Comparison of ENCODE assay signal across 8 mouse cellular contexts in the genomic region with DNA sequence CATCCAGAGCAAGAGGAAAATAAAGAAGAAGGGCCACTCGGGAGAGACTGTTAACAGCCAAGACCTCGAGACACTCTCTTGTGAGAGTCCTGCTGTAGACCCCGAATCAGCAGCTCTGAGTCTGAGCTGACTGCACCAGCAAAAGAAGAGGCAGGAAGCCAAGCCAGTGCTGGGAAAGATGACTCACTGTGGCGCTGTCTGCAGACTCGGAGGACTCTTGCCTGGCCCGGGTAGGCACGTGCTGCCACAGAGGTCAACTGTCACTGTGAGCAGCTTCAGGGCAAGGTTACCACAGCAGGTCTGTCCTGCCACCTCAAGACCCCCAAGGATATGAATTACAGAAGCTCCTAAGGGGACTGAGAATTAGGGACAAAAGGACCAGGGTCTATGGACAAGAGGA. TPM values are rescaled to one million over a fixed set of nuclear protein-coding genes. Genes with fewer than 3 reads are reported as not detected.
A peak's percentile ranks its signal among the peaks of the same experiment; 100 is the strongest.
DNase-seq lines count a peak whose midpoint lies in the region; ATAC-seq and TF ChIP-seq lines count a peak whose summit lies in the region.
"Had no signal": no experiment of that assay in that cellular context is flagged by ENCODE, and none has a peak within 500 bp of the region (broad histone marks: within the 10 kb centered on the region; RNA-seq: fewer than 3 reads in every experiment).

No protein-coding gene starts in this region.

- H3K36me3 ChIP-seq in midbrain, embryonic 14.5 days (ENCODE audit: control insufficient read depth, insufficient read depth, low read length), result no peaks in the 10 kb centered on the region
- no peaks in the 10 kb centered on the region for H3K36me3 ChIP-seq in midbrain, embryonic 11.5 days (ENCODE audit: control insufficient read depth, insufficient read depth, low read length)
- no peaks in the 10 kb centered on the region for H3K36me3 ChIP-seq in heart, postnatal 0 days (replicated peaks; ENCODE audit: control insufficient read depth, insufficient read depth, low read length)
- H3K36me3 ChIP-seq: midbrain, embryonic 12.5 days had no signal

- no peak overlapping the region for H3K27ac ChIP-seq in midbrain, embryonic 14.5 days (replicated peaks; ENCODE audit: low read depth, low read length)
- H3K27ac ChIP-seq in midbrain, embryonic 11.5 days (ENCODE audit: low read depth, low read length), result no peak overlapping the region
- H3K27ac ChIP-seq in heart, postnatal 0 days (ENCODE audit: low read depth), result no peak overlapping the region
- H3K27ac ChIP-seq: midbrain, embryonic 12.5 days had no signal

- H3K9me3 ChIP-seq in midbrain, embryonic 14.5 days (ENCODE audit: control insufficient read depth, low read length), result no peaks in the 10 kb centered on the region
- no peaks in the 10 kb centered on the region for H3K9me3 ChIP-seq in midbrain, embryonic 11.5 days (ENCODE audit: control insufficient read depth, low read length)
- H3K9me3 ChIP-seq in heart, postnatal 0 days (replicated peaks; ENCODE audit: control insufficient read depth, low read length), result no peaks in the 10 kb centered on the region
- H3K9me3 ChIP-seq: midbrain, embryonic 12.5 days had no signal

- H3K4me1 ChIP-seq in midbrain, embryonic 14.5 days (ENCODE audit: control insufficient read depth, insufficient read depth, low read length), result no peaks in the 10 kb centered on the region
- no peaks in the 10 kb centered on the region for H3K4me1 ChIP-seq in midbrain, embryonic 11.5 days (ENCODE audit: control insufficient read depth, insufficient read depth, low read length)
- H3K4me1 ChIP-seq in heart, postnatal 0 days (ENCODE audit: control insufficient read depth, insufficient read depth), result no peaks in the 10 kb centered on the region
- H3K4me1 ChIP-seq: midbrain, embryonic 12.5 days had no signal

- WGBS in midbrain, embryonic 14.5 days, result 71% methylated on average over 7 of the region's 7 CpGs
- WGBS in midbrain, embryonic 11.5 days, result 72% methylated on average over 7 of the region's 7 CpGs
- 10% methylated on average over 7 of the region's 7 CpGs for WGBS in heart, postnatal 0 days

- no peak overlapping the region for H3K4me2 ChIP-seq in midbrain, embryonic 14.5 days (ENCODE audit: low read length)
- no peak overlapping the region for H3K4me2 ChIP-seq in midbrain, embryonic 11.5 days
- H3K4me2 ChIP-seq in heart, postnatal 0 days (ENCODE audit: low read depth, low read length), result no peak overlapping the region
- H3K4me2 ChIP-seq: midbrain, embryonic 12.5 days had no signal

- no peak for ATAC-seq in midbrain, embryonic 14.5 days (ENCODE audit: low FRiP score, low TSS enrichment)
- ATAC-seq in midbrain, embryonic 11.5 days (ENCODE audit: low FRiP score), result no peak
- peak; percentile 64; the same call in 1 of the 2 replicates for ATAC-seq in heart, postnatal 0 days (ENCODE audit: insufficient read depth, low read depth)

- no peak for TF ChIP-seq EP300 in heart, postnatal 0 days (IDR thresholded peaks at IDR 0.05; ENCODE audit: low read depth)

- DNase-seq in midbrain, embryonic 14.5 days, result peak; percentile 7
- DNase-seq in midbrain, embryonic 11.5 days (ENCODE audit: low spot score, missing footprints), result no peak
- peak; percentile 86 to 88 for DNase-seq in adrenal gland, postnatal 36 days
- DNase-seq in heart, postnatal 0 days (ENCODE audit: low spot score), result peak; percentile 46
- DNase-seq in lung, postnatal 4 days, result peak; percentile 7 to 24
- no peak for DNase-seq in spleen, adult 18-20 months
- DNase-seq in thymus, postnatal 14 days, result no peak

- no peaks in the 10 kb centered on the region for H3K27me3 ChIP-seq in midbrain, embryonic 14.5 days (ENCODE audit: control insufficient read depth, insufficient read depth, low read length)
- H3K27me3 ChIP-seq in midbrain, embryonic 11.5 days (ENCODE audit: control insufficient read depth, insufficient read depth, low read length), result no peaks in the 10 kb centered on the region
- no peaks in the 10 kb centered on the region for H3K27me3 ChIP-seq in heart, postnatal 0 days (ENCODE audit: control insufficient read depth, insufficient read depth, low read length)
- H3K27me3 ChIP-seq: midbrain, embryonic 12.5 days had no signal

- H3K9ac ChIP-seq in midbrain, embryonic 14.5 days (replicated peaks; ENCODE audit: low read length), result no peak overlapping the region
- no peak overlapping the region for H3K9ac ChIP-seq in midbrain, embryonic 11.5 days (ENCODE audit: low read length)
- no peak overlapping the region for H3K9ac ChIP-seq in heart, postnatal 0 days (replicated peaks; ENCODE audit: low read depth, low read length)
- H3K9ac ChIP-seq: midbrain, embryonic 12.5 days had no signal

- no peak overlapping the region for H3K4me3 ChIP-seq in midbrain, embryonic 14.5 days (replicated peaks; ENCODE audit: low read depth, low read length)
- H3K4me3 ChIP-seq in midbrain, embryonic 11.5 days (ENCODE audit: low read depth, low read length), result no peak overlapping the region
- no peak overlapping the region for H3K4me3 ChIP-seq in heart, postnatal 0 days (ENCODE audit: low read depth, low read length)
- H3K4me3 ChIP-seq: midbrain, embryonic 12.5 days had no signal

- TF ChIP-seq CTCF in heart, postnatal 0 days (IDR thresholded peaks at IDR 0.05; ENCODE audit: low read depth), result no peak; the same call in 1 of the 2 replicates

RNA-seq across cellular contexts. Expression of a gene that starts 42.7 kb away (rescaled TPM):
- 5.0 and 8.3 TPM in 2 replicates for polyA plus RNA-seq in midbrain, embryonic 14.5 days (2014; fragmentation: Nextera tagmentation; extraction: Ambion mirVana)
- polyA plus RNA-seq in midbrain, embryonic 11.5 days (2014; fragmentation: Nextera tagmentation; extraction: Ambion mirVana), result 4.5 and 5.7 TPM in 2 replicates
- 1 to 10 TPM; 1.0 to 1.2 TPM for total RNA-seq in adrenal gland, postnatal 36 days (2021)
- total RNA-seq in heart, postnatal 0 days (2014; rRNA removed; ENCODE audit: low replicate concordance), result 2.1 and 3.0 TPM in 2 replicates
- polyA plus RNA-seq in heart, postnatal 0 days (2015; fragmentation: Nextera tagmentation; extraction: Ambion mirVana), result 0.12 and 0.16 TPM in 2 replicates

Comparison
In these comparisons a context has a peak if more than half of its experiments do, and no peak if none do; other contexts are left out.
1. DNase-seq: peak in midbrain, embryonic 14.5 days (single experiment), adrenal gland, postnatal 36 days (2 of 2), heart, postnatal 0 days (single experiment) and lung, postnatal 4 days (2 of 2); none in midbrain, embryonic 11.5 days (single experiment), spleen, adult 18-20 months (0 of 2) and thymus, postnatal 14 days (single experiment).